Mouse (Mus musculus): ENCODE measurements around the gene A430078G23Rik.

Gene A430078G23Rik

GRCm38 (mm10) chr8:3348142-3348823, 4.9 kb upstream of the A430078G23Rik start:
- no peak for DNase-seq (ENCODE audit: low read depth)

- DNase-seq (ENCODE audit: low read depth), result no peak
Measured at GRCm38 (mm10) chr8:3350747-3351146, 2.5 kb upstream of the A430078G23Rik start.

DNA sequence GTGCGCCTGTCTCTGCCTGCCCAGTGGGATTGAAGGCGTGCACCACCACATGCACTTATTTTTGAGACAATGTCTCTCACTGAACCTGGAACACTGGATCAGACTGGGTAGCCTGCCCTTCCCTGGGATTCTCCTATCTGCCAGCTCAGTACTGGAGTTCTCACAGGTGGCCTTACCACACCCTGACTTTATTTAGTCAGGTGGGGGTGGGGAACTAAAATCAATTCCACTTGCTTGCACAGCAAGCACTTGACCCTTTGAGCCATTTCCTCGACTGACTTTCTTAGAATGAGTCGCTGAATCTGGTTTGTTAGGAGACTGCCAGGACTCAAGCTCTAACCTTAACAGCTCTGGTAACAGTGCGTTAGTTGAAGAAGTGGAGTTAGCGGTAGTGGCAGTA, 500 bp upstream of the A430078G23Rik start:
- DNase-seq (ENCODE audit: low read depth), result no peak

DNA sequence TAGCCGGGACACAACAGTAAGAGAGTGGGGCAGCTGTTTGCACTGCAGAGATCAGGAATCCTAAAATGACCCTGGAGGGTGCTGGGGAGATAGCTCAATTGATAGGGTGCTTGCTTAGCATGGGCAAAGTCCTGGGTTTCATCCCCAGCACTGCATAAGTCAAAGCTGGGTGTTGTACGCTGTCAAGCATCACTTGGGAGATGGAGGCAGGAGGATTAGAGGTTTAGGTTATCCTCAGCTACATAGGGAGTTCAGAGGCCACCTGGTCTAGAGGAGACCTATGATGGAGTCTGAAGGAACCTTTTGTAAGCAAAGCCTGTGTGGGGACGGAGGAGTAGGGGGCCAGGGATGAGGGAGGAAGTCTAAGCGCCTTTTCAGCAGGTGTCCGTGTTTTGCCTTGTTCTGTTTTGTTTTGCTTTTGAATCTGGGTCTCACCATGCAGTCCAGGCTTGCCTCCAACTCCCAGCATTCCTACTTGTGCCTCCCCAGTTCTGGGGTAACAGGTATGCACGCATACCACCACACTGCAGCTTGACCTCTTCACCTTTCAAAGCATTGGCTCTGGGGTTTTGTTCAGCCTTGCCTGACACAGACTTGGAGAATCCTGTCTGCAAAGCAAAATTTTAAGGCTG, 712 bp downstream of the A430078G23Rik start:
- DNase-seq (ENCODE audit: low read depth), result peak; percentile 64

GRCm38 (mm10) chr8:3354443-3354812, 1.2 kb downstream of the A430078G23Rik start:
- peak; percentile 81 for DNase-seq (ENCODE audit: low read depth)

- DNase-seq (ENCODE audit: low read depth), result peak; percentile 95
Measured at GRCm38 (mm10) chr8:3355586-3355985, 2.4 kb downstream of the A430078G23Rik start.

DNA sequence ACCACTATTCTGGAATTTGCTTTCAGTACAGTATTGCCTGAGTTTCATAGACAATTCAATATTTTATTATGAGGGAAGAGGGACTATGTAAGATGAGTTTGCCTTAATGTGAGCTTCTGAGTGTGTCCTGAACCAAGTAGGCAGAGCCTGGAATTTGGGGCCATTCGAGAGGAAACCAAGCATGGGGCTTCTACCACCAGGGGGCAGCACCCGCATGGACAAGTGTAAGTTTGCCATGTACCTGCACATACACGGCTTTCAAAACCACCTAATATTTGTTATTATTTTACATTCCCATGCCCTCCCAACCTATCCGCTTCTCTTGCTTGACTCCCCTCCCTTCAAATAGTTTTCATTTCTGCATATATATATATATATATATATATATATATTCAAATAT, 4.8 kb downstream of the A430078G23Rik start:
- peak; percentile 88 for DNase-seq (ENCODE audit: low read depth)

GRCm38 (mm10) chr8:3367086-3367485, 13.9 kb downstream of the A430078G23Rik start:
- no peak for DNase-seq (ENCODE audit: low read depth)

GRCm38 (mm10) chr8:3368091-3368490, 14.9 kb downstream of the A430078G23Rik start:
- no peak for DNase-seq (ENCODE audit: low read depth)

DNA sequence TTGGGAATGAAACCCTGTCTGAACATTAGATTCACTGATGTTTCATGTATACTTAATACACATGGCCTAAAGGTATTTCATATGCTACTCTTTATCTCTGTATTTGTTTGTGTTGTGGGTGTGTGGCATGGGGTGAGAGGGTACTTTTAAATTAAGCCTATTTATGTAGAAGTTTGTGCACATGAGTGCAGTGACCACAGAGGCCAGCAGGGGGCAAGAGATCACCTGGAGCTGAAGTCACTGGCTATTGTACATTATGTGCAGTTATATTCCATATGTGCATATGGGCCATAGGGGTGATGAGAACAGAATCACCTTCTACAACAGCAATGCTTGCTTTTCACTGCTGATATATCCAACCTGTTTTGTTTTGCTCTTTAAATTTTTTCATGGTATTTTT, 22.5 kb downstream of the A430078G23Rik start:
- peak; percentile 54 for DNase-seq (ENCODE audit: low read depth)

GRCm38 (mm10) chr8:3376641-3377274, 23.5 kb downstream of the A430078G23Rik start:
- DNase-seq (ENCODE audit: low read depth), result no peak

DNA sequence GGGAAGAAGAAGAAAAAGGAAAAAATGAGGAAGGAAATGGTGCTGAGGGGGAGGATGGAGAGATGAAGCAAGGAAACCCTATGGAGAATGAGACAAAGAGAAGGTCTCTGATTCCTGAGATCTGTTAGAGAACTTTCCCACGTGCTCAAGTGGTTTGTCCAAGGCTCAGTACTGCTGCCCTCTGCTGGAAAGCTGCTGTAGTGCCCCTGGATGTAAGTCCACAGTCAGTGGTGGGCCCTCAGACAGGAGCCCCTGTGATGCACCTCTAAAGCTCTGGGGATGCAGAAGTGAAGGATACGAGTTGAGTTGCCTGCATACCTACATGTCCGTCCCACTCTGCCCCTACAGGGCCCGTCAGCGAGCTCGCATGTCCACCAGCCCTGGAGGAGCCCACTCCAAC, 34.1 kb downstream of the A430078G23Rik start:
- DNase-seq (ENCODE audit: low read depth), result peak; percentile 78

DNA sequence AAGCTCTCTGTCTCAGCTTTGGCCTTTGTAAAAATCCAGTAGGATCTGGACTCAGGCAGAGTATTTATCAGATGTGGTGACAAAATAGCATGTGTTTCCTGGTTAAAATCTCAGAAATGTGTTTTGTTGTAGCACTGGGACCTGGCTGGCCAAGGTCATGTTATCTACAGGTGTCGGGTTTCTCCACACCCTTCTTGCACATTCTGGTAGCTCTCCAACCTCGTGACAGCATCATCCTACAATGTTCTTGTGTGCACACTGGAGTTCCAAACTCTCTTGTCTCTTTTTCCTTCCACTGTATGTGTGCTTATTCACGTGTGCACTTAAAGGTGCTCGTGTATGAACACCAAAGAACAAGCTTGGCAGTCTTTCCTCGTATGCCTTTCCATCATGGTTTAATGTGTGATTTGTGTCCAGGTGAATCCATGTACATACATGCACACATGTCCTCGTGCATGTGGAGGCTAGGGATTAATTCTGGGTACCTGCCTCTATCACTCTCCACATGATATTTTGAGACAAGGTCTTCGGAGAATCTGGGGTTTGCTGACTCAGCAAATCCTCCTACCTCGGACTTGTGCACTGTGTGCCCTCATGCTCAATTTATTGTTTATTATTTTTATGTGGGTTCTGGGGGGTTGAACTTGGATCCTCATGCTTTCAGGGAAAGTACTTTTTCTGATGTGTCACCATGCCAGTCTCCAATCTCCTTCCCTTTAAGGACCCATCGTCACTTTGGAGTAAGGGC, 35.5 kb downstream of the A430078G23Rik start:
- no peak for DNase-seq (ENCODE audit: low read depth)

DNA sequence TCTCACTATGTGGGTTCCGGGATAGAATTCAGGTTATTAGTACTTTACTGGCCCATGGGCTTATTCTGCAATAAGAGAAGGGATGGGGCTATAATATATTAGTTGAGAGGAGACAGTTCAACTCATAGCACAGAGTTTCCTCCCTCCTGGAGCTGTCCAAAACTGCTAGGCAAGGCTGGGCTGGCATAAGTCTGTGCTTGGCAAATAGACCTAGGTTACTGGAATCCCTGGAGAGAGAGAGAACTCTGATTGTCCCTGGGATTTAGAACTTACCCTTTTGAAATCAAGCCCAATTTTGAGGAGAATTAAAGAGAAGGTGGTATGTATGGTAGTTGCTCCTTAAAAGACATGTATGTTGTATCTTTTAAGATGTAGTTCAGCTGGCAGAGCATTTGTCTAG, 36.3 kb downstream of the A430078G23Rik start:
- no peak for DNase-seq (ENCODE audit: low read depth)

DNA sequence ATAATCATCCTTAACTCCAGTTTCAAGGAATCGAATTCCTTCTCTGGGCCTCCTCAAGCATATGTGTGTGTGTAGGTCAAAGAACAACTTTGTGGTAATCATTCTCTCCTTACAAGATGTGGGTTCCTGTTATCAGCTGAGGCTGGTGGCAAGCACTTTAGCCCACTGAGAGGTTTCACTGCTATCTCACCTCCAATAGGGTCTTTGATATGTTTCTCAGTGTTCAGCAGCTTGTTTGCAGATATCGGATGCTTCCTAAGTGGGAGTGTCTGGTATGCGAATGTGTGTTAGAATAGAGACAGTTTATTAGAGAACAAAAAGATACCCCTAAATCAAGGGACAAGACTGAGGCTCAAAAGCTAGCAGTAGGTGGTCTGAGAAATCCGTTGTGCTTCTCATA, 39.1 kb downstream of the A430078G23Rik start:
- DNase-seq (ENCODE audit: low read depth), result no peak

DNA sequence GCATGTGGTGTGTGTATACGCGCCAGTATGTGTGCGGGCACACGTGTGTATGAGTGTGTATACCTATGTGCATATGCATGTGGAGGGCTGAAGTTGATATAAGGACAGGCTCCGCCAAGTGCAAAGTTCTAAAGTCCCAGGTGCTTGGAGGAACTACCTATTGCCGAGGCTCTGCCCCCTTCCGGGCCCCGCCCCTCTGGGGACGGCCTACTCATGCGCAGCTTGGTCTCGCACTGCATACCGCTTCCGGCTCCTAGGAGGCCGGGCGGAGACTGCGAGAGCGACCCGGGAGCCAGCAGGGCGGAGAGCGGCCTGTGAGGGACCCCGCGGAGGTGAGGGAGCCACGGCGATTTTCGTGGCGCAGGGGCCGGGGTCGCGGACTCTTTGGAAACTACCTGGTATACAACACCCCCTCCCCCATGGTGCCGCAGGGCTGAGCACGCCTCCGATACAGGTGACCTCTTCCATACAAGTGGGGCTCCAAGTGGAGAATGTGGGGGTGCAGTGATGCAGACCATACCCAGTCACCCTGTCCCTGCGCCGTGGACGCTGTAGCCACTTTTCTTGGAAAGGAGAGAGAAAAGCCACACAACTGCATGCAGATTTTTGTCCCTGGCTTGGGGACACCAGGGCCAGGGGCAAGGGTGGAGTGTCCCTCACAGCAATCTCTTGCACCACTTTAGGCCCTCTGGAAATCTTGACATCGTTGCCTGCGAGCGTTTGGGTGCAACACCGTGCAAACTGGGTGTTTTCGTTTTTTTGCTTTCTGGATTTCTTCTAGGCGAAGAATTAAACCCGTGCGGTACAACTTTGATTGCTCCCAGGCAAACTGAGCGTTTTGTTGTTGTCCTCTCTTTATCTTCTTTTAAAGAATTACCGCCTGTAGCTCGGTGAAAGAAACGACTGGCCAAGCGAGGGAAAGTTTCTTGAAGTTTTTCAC, 39.8 kb downstream of the A430078G23Rik start, which contains the start of gene Arhgef18:
Arhgef18 (plus strand) TSS at position 236 of the 940 bp plus-strand sequence.
- peak; percentile 14 for DNase-seq (ENCODE audit: low read depth)

DNA sequence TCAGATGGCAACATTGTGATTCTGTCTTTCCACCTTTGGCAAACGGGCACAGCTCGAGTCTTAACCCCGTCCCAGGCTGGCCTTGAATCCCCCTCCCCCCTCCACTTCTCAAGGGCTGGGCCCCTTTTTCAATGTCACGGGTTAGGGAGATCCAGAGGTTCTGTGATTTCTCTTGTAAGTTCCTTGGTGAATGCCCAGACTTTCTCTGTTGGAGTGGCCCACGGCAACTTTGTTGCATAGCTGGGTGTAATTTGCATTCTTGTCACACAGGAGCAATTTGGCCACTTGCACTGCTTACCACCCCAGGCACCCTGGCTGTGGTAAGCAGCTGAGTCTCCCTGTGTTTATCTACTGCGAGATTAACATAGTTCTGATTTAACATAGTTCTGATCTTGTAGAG, 41.4 kb downstream of the A430078G23Rik start:
- DNase-seq (ENCODE audit: low read depth), result no peak

DNA sequence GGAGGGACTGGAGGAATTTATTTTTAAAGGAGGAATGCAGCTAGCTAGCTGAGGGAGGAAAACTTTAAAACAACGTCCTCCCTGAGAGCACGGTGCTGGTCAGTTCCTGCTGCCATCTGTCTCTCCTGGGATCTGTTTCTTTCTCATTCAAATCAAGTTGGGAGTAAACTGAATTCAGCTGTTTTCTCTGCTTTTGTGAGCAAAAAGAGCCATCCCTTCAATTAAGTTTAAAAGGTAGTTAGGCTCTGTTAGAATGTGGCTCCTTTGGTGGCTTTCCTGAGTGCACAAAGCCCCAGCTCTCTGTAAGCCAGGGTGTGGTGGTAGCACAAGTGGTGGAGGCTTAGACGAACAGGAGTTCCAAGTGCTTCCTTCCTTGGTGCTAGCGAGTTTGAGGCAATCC, 42.0 kb downstream of the A430078G23Rik start:
- DNase-seq (ENCODE audit: low read depth), result no peak

DNA sequence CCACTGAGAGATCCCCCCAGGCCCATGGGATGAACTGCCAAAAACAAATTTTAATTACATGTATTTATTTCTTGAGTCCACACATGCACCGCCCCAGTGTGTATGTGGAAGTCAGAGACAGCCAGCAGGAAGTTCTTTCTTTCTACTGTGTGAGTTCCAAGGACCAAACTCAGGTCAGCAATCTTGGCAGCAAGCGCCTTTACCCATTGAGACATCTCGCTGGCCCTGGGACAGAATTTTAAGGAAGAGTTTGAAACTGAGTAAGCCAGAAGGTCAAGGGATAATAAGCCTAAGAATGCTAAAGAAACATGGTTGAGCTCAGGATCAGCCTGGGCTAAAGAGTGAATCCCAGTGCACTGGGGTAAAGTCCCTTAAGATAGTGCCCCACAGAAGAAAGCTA, 44.4 kb downstream of the A430078G23Rik start:
- no peak for DNase-seq (ENCODE audit: low read depth)

- no peak for DNase-seq (ENCODE audit: low read depth)
Measured at GRCm38 (mm10) chr8:3400509-3400908, 47.3 kb downstream of the A430078G23Rik start.

DNA sequence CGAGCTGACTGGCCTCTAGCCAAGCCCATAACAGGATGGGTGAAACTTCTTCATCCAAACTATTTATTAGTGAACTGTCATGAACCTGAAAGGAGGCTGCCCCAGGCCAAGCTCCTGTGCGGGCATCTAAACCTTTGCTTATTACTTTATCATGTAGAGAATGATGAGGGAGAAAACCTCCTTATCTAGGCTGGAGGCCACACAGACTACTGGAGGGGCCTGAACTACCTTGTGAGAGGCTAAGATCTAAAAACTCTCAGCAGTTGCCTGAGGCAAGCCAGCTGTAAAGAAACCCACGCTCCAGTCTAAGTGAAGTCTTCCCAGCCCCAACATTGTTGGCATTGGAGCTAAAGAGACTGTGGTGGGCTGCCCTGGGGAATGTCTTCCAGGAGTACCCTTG, 54.2 kb downstream of the A430078G23Rik start:
- DNase-seq (ENCODE audit: low read depth), result no peak
